Mouse (Mus musculus) Muller cell, postnatal 12 days (primary cell): ENCODE results near the gene Msi1.

Source experiments
- DNase-seq: peaks from one replicate; pipeline ENCODE4 v3.0.0-alpha.2; 2015; ENCODE audit errors: inconsistent ontology term

Msi1 gene

DNA sequence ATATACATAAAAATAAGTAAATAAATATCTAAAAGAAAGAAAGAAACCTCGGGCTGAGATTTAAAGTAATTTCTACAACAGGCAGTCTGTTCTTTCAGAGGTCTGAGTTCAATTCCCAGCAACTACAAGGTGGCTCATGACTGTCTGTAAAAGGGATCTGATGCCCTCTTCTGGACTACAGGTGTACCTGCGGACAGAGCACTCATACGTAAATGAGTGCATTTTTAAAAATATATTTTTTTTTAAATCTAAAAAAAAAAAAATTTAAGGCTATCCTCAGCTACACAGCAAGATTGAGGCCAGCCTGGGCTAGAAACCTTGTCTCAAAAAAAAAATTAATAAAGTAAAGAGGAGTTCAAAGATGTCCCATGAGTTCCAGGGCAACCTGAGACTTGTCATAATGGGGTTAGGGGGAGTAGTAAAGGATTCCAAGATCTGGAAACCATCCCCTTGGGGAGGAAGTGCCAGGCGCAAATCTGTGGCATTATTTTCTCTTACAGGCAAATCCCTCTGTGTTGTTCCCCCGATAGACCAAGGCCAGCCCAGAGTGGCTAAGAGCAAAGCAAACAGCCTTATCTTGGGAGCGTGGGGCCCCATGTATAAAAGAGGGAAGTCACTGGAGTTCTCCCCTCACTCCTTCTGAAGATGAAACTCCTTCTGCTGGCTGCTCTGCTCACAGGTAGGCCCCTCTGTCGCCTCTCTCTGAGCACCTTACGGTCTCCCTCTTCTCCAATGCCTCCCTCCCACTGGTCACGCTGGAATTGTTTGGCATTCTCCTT lies 36.4 kb downstream of the Msi1 start, which contains the start of gene Pla2g1b:
Pla2g1b (plus strand) TSS at position 621 of the 779 bp plus-strand sequence.
- no peak for DNase-seq

DNA sequence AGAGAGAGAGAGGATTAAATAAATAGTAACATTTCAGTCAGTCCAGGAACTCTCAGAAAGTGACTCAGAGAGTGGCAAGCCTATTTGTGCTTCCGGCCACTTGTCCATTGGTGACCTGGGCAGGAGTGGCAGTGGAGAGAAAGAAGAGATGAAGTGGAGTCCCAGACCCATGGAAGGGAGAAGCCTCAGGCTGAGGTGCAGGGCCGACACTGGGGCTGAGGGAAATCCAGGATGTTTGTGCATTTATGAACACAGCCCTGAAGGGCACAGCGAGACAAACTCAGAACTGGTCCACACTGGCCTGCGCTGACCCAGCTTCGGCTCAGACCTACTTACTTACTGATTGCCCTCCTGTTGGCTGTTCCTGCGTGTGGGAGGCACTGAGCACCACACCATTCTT lies 40.4 kb downstream of the Msi1 start:
- DNase-seq, result peak; percentile 35

GRCm38 (mm10) chr5:115470766-115471531 lies 41.5 kb downstream of the Msi1 start:
- DNase-seq, result no peak

- no peak for DNase-seq
Observed at GRCm38 (mm10) chr5:115473191-115473590, 43.8 kb downstream of the Msi1 start.

GRCm38 (mm10) chr5:115474174-115474828 lies 44.9 kb downstream of the Msi1 start:
- no peak for DNase-seq

- peak; percentile 68 for DNase-seq
Observed at GRCm38 (mm10) chr5:115475337-115476106, 46.1 kb downstream of the Msi1 start.

DNA sequence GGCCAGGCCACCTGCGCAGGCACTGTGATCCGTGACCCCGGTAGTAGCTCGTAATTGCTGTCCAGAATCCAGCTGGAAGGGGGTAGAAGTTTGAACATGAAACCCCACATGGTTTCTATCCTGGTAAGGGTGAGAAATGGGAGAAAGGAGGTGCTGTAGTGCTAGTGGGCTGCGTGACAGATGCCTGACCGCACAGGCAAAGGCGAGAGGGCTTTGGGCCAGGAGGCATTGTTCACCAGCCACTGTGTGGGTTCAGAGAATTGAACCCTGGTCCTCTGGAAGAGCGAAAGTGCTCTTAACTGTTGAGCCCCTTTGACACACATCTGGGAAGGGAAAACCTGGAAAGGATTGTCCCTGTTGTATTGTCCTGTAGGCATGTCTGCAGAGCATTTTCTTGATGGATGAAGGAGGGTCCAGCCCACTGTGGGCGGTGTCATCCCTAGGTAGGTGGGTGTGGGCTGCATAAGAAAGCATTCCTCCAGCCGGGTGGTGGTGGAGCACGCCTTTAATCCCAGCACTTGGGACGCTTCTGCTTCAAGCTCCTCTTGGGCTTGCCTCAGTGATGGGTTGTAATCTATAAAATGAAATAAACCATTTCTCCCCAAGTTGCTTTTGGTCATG lies 46.8 kb downstream of the Msi1 start:
- no peak for DNase-seq

GRCm38 (mm10) chr5:115479561-115479960 lies 50.2 kb downstream of the Msi1 start:
- DNase-seq, result no peak

DNA sequence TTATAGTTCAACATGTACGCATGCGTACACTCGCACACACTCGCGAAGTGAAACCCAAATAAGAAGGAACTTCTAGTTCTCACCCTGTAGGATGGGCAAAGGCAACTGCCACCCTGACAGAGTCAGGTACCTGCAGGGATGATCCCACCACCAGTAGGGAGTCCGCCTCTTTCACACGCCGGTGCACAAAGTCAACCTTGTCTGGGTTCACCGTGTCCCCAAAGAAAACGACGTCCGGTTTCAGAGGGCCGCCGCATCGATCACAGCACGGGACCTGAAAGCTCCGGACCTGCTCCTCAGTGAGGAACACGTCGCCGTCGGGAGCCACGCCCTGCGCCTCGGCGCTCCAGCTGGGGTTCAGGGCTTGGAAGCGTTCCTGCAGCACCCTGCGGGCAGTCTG lies 50.7 kb downstream of the Msi1 start:
- DNase-seq, result no peak

- peak; percentile 55 for DNase-seq
Observed at GRCm38 (mm10) chr5:115482390-115483265, 53.2 kb downstream of the Msi1 start.

GRCm38 (mm10) chr5:115483385-115483784 lies 54.0 kb downstream of the Msi1 start:
- DNase-seq, result no peak

DNA sequence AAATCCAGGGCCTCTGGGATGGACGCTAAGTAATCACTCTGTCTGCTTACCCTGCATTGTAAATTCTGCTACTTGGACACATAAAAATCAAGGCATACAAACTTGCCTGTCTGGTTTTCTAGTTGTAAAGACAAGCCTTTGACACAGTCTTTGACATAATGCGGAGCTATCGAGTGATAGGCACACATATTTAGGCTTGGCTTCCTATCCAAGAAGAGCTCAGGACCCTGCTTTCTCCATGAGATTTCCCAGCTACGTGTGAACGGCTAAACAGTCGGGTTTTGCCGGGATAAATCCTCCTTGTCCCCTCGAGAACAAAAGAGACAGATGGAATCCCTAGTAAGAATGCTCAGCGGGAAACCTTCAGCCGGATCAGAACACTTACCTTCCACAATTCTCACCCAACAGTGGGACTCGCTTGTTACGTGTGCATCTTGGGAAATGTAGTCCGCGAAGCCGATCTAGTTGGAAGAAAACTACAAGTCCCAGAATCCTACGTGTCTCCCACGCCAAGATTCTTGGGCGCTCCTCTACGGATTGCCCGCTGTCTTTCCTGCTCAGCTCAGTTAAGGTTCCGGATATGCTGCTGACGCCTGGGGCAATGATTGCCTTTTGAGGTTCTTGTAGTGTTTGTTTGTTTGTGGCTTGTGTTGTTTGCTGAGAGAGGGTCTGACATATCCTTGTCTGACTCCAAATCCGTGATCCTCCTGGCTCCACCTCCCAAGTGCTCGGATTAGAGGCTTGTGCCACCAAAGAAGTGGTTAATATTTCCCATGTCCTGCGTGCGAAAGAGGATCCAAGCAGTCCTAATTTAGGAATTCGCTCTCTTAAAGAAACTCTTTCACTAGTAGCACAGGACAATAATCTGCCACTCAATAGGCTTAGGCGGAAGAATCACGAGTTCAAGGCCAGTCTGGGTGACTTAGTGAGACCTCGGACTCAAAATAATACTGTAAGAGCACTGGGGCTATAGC lies 54.8 kb downstream of the Msi1 start, which contains the start of gene Sirt4:
Sirt4 (minus strand) TSS at position 779 of the 974 bp plus-strand sequence.
- DNase-seq, result peak; percentile 93

GRCm38 (mm10) chr5:115484996-115485395 lies 55.6 kb downstream of the Msi1 start:
- no peak for DNase-seq

GRCm38 (mm10) chr5:115485489-115486205 lies 56.2 kb downstream of the Msi1 start:
- no peak for DNase-seq

- no peak for DNase-seq
Observed at GRCm38 (mm10) chr5:115486726-115487125, 57.3 kb downstream of the Msi1 start.

- DNase-seq, result no peak
Observed at GRCm38 (mm10) chr5:115487353-115487752, 58.0 kb downstream of the Msi1 start.

DNA sequence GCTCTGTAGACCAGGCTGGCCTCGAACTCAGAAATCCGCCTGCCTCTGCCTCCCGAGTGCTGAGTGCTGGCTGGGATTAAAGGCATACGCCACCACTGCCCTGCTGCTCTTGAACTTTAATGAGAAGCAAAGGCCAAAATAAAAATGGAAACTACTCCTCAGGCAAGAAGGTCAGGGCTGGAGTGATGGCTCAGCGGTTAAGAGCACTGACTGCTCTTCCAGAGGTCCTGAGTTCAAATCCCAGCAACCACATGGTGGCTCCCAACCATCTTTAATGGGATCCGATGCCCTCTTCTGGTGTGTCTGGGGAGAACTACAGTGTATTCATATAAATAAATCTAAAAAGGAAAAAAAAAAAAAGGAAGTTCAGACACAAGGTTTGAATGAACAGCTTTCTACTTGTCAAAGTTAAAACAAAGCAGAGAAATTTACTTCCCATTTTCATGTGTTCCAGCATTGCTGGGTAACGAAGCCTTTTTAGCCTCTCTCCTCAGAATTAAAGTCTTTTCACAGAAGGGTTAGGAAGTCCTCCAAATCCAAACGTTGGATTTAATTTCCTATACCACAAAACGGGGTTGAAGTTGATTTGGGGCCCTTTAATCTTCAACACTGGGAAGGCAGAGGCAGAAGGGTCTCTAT lies 58.7 kb downstream of the Msi1 start:
- DNase-seq, result no peak
